Mouse (Mus musculus) heart, postnatal 0 days (tissue): ENCODE results near the gene Prim2.

Source experiments
- CTCF ChIP-seq: IDR thresholded peaks from 2 replicates; pipeline ENCODE4 v1.5.1; 2016; ENCODE audit warnings: antibody characterized with exemption, control low read depth, low read depth
- EP300 ChIP-seq: IDR thresholded peaks from 2 replicates; pipeline ENCODE4 v1.6.1; 2016; ENCODE audit warnings: antibody characterized with exemption, low read depth

- TF ChIP-seq EP300 (no peak), CTCF (no peak)
Measured at GRCm38 (mm10) chr1:33453299-33453698, 216.3 kb downstream of the Prim2 start.
